Mouse (Mus musculus) B cell, adult 67 days (primary cell): ENCODE results near the gene Crk. TPM values are rescaled to one million over a fixed set of nuclear protein-coding genes. Genes with fewer than 3 reads are reported as not detected.

Experiments
- total RNA-seq, 2 experiments: library from RNA; stranded (reverse); gene quantifications; 4 replicates each; pipeline ENCODE4 v1.2.4; 2023

Gene Crk
- total RNA-seq: 10 to 100 TPM; 66.4 to 69.9 TPM

GRCm38 (mm10) chr11:75678747-75679438, at the start of gene Crk:
TSS of gene Crk (plus strand) at chr11:75679259.

GRCm38 (mm10) chr11:75630645-75631229, 48.3 kb upstream of the Crk start, which contains the start of gene Inpp5k:
TSS of gene Inpp5k (plus strand) at chr11:75630988.

GRCm38 (mm10) chr11:75650311-75650710, 28.7 kb upstream of the Crk start, which contains the start of gene Myo1c:
TSS of gene Myo1c (plus strand) at chr11:75650504.

GRCm38 (mm10) chr11:75732434-75733226, 53.6 kb downstream of the Crk start, which contains the start of gene Ywhae:
TSS of gene Ywhae (plus strand) at chr11:75732869.

Other genes with a start within 250 kb of the Crk start
- under 1 TPM; 0.32 to 0.42 TPM for gene Serpinf2, start 239.7 kb upstream of the Crk start, total RNA-seq
- 10 to 100 TPM; 47.1 to 49.0 TPM for gene Wdr81, start 224.5 kb upstream of the Crk start, total RNA-seq
- 1 to 10 TPM; 1.4 to 2.5 TPM for gene Tlcd2, start 217.5 kb upstream of the Crk start, total RNA-seq
- gene Prpf8, start 192.4 kb upstream of the Crk start, total RNA-seq: 100 to 1,000 TPM; 230 to 240 TPM
- gene Rilp, start 169.2 kb upstream of the Crk start, total RNA-seq: under 1 TPM in 1 of 2 experiments, not detected in 1; 0.92 TPM
- under 1 TPM in 1 of 2 experiments, not detected in 1; 0.20 TPM for gene Scarf1, start 165.7 kb upstream of the Crk start, total RNA-seq
- gene Slc43a2, start 147.6 kb upstream of the Crk start, total RNA-seq: 10 to 100 TPM; 54.3 to 67.9 TPM
- gene Pitpna, start 91.2 kb upstream of the Crk start, total RNA-seq: 100 to 1,000 TPM; 232 to 242 TPM
- gene Inpp5k, start 48.3 kb upstream of the Crk start, total RNA-seq: 100 to 1,000 TPM; 128 to 132 TPM
- gene Myo1c, start 28.8 kb upstream of the Crk start, total RNA-seq: 100 to 1,000 TPM; 459 to 494 TPM
- gene Ywhae, start 53.6 kb downstream of the Crk start, total RNA-seq: 100 to 1,000 TPM; 224 to 250 TPM
- gene Doc2b, start 116.8 kb downstream of the Crk start, total RNA-seq: not detected